Mouse (Mus musculus): Measurements from ENCODE around the gene Pnkd. TPM values are rescaled to one million over a fixed set of nuclear protein-coding genes. Genes with fewer than 3 reads are reported as not detected.

Pnkd gene
- polyA plus RNA-seq, 1 experiment from 2014 or later = 104 TPM

DNA sequence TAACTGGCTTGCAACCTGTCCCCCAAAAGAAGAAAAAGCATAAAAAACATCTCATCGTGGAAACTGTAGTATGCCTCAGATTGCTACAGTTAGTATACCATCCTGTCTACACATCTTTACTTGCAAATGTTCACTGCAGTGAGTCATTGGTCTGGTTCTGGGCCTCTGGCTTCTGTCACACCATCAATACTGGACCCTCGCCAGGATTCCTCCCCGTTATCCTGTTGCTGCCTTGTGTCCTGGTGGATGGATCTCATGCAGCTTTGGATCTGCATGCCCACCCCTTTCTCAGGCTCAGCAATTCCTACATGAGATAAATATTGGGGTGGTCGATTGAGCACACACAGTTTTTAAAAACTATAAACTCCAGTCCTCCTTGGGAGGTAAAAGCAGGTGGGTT, 13.1 kb upstream of the Pnkd start:
- Histone ChIP-seq H3K36me3 (ENCODE audit: control insufficient read depth, insufficient read depth, low read length) (peaks cover 3% of the 10 kb centered on the region), H3K4me3 (ENCODE audit: low read depth, low read length) (no peak overlapping the region), H3K27ac (ENCODE audit: low read depth, low read length) (no peak overlapping the region), H3K27me3 (ENCODE audit: control insufficient read depth, insufficient read depth, low read length) (no peaks in the 10 kb centered on the region), H3K4me1 (ENCODE audit: control insufficient read depth, insufficient read depth, low read length) (no peaks in the 10 kb centered on the region), H3K4me2 (ENCODE audit: low read depth) (no peak overlapping the region), H3K9ac (ENCODE audit: low read length) (no peak overlapping the region), H3K9me3 (ENCODE audit: control insufficient read depth, low read length) (no peaks in the 10 kb centered on the region)
- 81% methylated on average over 4 of the region's 4 CpGs for WGBS
- no peak for ATAC-seq (ENCODE audit: insufficient read depth, low FRiP score, low TSS enrichment)
- no peak for DNase-seq (ENCODE audit: low spot score)

- H3K27me3 ChIP-seq (ENCODE audit: control insufficient read depth, insufficient read depth, low read length) = no peaks in the 10 kb centered on the region
Measured at GRCm38 (mm10) chr1:74275015-74275414, 9.7 kb upstream of the Pnkd start.

GRCm38 (mm10) chr1:74277041-74277440, 7.7 kb upstream of the Pnkd start:
- 66% methylated on average over 6 of the region's 6 CpGs for WGBS
- Histone ChIP-seq H3K4me2 (ENCODE audit: low read depth) (no peak overlapping the region), H3K27ac (ENCODE audit: low read depth, low read length) (no peak overlapping the region)

More at GRCm38 (mm10) chr1:74275015-74275414, 9.7 kb upstream of the Pnkd start:
- ATAC-seq (ENCODE audit: insufficient read depth, low FRiP score, low TSS enrichment) = no peak
- WGBS = 44% methylated on average over 9 of the region's 9 CpGs
- H3K9me3 ChIP-seq (ENCODE audit: control insufficient read depth, low read length) = no peaks in the 10 kb centered on the region
- H3K4me3 ChIP-seq (ENCODE audit: low read depth, low read length) = no peak overlapping the region
- no peaks in the 10 kb centered on the region for H3K36me3 ChIP-seq (ENCODE audit: control insufficient read depth, insufficient read depth, low read length)
- no peak for DNase-seq (ENCODE audit: low spot score)
- no peak overlapping the region for H3K27ac ChIP-seq (ENCODE audit: low read depth, low read length)
- H3K4me1 ChIP-seq (ENCODE audit: control insufficient read depth, insufficient read depth, low read length) = no peaks in the 10 kb centered on the region
- no peak overlapping the region for H3K9ac ChIP-seq (ENCODE audit: low read length)
- no peak overlapping the region for H3K4me2 ChIP-seq (ENCODE audit: low read depth)

DNA sequence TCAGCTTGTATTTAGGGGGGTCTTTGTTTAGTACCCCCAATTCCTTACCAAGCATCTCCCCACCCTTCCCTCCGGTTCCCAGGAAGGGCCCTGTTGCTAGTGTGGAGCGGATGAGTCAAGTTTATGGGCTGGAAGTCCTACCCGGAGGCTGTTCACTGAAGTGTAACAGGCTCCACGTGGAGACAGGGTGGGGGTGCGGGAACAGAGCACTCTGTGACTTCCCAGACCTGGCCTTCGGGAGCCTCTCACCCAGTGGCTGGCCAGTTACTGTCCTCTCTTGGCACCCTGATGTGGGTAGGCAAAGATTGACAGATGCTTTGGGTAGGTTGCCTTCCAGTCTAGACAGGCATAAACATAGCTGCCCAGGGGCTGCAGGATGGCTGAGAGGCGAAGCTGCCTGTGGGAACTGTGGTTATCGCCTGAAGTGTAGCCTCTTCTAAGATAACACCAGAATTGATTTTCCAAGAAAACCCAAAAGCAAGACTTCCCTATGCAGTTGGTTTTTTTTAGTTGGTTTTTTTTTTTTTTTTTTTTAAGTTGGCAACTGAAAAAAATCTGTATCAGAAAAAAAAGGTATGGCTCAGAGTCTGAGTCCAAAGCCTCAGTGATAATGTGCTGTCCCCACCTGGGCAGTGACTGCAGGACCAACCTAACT, 6.7 kb upstream of the Pnkd start:
- no peak for ATAC-seq (ENCODE audit: insufficient read depth, low FRiP score, low TSS enrichment)
- 58% methylated on average over 8 of the region's 8 CpGs for WGBS
- peaks cover 6% of the 10 kb centered on the region for H3K36me3 ChIP-seq (ENCODE audit: control insufficient read depth, insufficient read depth, low read length)

More at GRCm38 (mm10) chr1:74277041-74277440, 7.7 kb upstream of the Pnkd start:
- Histone ChIP-seq H3K9me3 (ENCODE audit: control insufficient read depth, low read length) (no peaks in the 10 kb centered on the region), H3K36me3 (ENCODE audit: control insufficient read depth, insufficient read depth, low read length) (peaks cover 4% of the 10 kb centered on the region), H3K4me1 (ENCODE audit: control insufficient read depth, insufficient read depth, low read length) (no peaks in the 10 kb centered on the region), H3K27me3 (ENCODE audit: control insufficient read depth, insufficient read depth, low read length) (no peaks in the 10 kb centered on the region), H3K9ac (ENCODE audit: low read length) (no peak overlapping the region), H3K4me3 (ENCODE audit: low read depth, low read length) (no peak overlapping the region)
- ATAC-seq (ENCODE audit: insufficient read depth, low FRiP score, low TSS enrichment) = no peak
- DNase-seq (ENCODE audit: low spot score) = no peak

DNA sequence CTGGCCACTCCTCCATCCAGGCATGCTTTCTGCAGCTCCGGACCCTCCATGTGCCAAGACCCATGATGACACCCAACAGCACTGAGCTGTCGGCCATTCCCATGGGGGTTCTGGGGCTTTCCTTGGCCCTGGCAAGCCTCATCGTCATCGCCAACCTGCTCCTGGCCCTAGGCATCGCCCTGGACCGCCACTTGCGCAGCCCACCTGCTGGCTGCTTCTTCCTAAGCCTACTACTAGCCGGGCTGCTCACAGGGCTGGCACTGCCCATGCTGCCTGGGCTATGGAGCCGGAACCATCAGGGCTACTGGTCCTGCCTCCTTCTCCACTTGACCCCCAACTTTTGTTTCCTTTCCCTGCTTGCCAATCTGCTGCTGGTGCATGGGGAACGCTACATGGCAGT, 6.2 kb upstream of the Pnkd start, which contains the start of gene Gpbar1:
Gpbar1 (plus strand) TSS at position 13 of the 400 bp plus-strand sequence.
- H3K4me3 ChIP-seq (ENCODE audit: low read depth, low read length) = no peak within 1 kb of the TSS
- H3K27me3 ChIP-seq (ENCODE audit: control insufficient read depth, insufficient read depth, low read length) = no peaks in the 10 kb centered on the region
- ATAC-seq (ENCODE audit: insufficient read depth, low FRiP score, low TSS enrichment) (no peak), DNase-seq (ENCODE audit: low spot score) (no peak)
- 89% methylated on average over 10 of the region's 10 CpGs for WGBS
- no peak within 1 kb of the TSS for H3K27ac ChIP-seq (ENCODE audit: low read depth, low read length)
- H3K36me3 ChIP-seq (ENCODE audit: control insufficient read depth, insufficient read depth, low read length) = peaks cover 8% of the 10 kb centered on the region
- H3K4me2 ChIP-seq (ENCODE audit: low read depth) = no peak within 1 kb of the TSS
- no peaks in the 10 kb centered on the region for H3K9me3 ChIP-seq (ENCODE audit: control insufficient read depth, low read length)
- 0 out of 2 replicates have a peak, but pooled peaks cover under 1% of the 10 kb centered on the region for H3K4me1 ChIP-seq (ENCODE audit: control insufficient read depth, insufficient read depth, low read length)
- no peak within 1 kb of the TSS for H3K9ac ChIP-seq (ENCODE audit: low read length)

More for the DNA sequence above, 6.7 kb upstream of the Pnkd start:
- no peaks in the 10 kb centered on the region for H3K4me1 ChIP-seq (ENCODE audit: control insufficient read depth, insufficient read depth, low read length)
- DNase-seq (ENCODE audit: low spot score) = no peak
- no peak overlapping the region for H3K9ac ChIP-seq (ENCODE audit: low read length)
- H3K4me2 ChIP-seq (ENCODE audit: low read depth) = no peak overlapping the region
- H3K27me3 ChIP-seq (ENCODE audit: control insufficient read depth, insufficient read depth, low read length) = no peaks in the 10 kb centered on the region
- no peak overlapping the region for H3K4me3 ChIP-seq (ENCODE audit: low read depth, low read length)
- H3K27ac ChIP-seq (ENCODE audit: low read depth, low read length) = no peak overlapping the region
- no peaks in the 10 kb centered on the region for H3K9me3 ChIP-seq (ENCODE audit: control insufficient read depth, low read length)

DNA sequence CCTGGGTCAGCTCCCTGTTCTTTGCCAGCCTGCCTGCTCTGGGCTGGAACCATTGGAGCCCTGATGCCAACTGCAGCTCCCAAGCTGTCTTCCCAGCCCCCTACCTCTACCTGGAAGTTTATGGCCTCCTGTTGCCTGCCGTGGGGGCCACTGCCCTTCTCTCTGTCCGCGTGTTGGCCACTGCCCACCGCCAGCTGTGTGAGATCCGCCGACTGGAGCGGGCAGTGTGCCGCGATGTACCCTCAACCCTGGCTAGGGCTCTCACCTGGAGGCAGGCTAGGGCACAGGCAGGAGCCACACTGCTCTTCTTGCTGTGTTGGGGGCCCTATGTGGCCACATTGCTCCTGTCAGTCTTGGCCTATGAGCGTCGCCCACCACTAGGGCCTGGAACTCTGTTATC, 5.7 kb upstream of the Pnkd start:
- Histone ChIP-seq H3K36me3 (ENCODE audit: control insufficient read depth, insufficient read depth, low read length) (peaks cover 8% of the 10 kb centered on the region), H3K27ac (ENCODE audit: low read depth, low read length) (no peak overlapping the region), H3K4me2 (ENCODE audit: low read depth) (no peak overlapping the region), H3K9ac (ENCODE audit: low read length) (no peak overlapping the region), H3K4me3 (ENCODE audit: low read depth, low read length) (no peak overlapping the region), H3K27me3 (ENCODE audit: control insufficient read depth, insufficient read depth, low read length) (no peaks in the 10 kb centered on the region), H3K4me1 (ENCODE audit: control insufficient read depth, insufficient read depth, low read length) (peaks cover 4% of the 10 kb centered on the region; the same call in 1 of the 2 replicates), H3K9me3 (ENCODE audit: control insufficient read depth, low read length) (no peaks in the 10 kb centered on the region)
- ATAC-seq (ENCODE audit: insufficient read depth, low FRiP score, low TSS enrichment) (no peak), DNase-seq (ENCODE audit: low spot score) (no peak)
- 88% methylated on average over 11 of the region's 11 CpGs for WGBS

DNA sequence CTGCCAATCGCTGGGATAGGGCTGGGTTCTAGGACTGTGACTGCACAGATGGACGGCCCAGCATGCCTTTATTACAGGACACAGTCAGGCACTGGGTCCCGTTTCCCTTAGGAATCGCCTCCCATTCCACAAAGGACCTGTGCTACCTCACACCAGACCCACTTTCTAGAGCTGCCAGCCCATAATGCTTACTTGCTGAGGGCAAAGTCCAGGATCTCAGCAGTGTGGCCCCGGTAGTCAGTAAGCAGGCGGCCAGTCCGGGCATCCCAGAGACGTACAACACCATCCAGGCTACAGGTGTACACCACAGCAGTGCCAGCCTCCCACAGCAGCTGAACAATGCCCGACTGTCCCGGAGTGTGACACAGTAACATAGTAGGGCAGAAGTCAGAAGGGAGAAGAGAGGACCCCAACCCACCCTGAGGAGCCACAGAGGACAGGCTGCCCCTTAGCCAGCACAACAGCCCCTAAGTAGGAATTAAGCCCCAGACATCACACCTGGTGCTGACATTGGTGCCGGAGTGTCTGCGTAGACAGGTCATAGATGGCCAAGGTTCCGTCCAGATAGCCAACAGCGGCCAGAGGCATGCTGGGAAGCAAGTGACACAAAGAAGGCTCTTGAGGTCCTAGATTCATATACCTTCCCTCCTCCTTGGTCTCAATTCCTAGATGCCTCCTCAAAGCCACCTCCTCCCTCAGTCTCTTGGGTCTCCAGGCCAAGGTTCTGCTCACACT, 4.0 kb upstream of the Pnkd start:
- H3K27ac ChIP-seq (ENCODE audit: low read depth, low read length) = no peak overlapping the region

DNA sequence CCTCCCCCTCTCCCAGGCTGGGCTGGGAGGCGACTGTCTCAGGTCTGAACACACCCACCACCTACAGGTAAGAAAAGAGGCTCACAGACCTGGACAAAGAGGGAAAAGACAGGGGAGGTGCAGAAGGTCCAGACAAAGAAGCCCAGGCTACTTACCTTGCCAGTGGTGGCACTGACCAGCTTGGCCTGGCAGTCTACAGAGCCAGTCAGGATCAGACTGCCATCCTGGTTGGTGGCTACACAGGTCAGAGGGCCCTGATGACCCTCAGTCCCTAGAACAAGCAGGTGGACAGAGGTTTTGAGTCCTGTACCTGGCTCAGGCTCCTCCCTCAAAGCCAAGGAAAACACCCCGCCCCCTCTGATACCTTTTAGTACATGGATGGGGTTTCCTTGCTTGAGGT, 3.4 kb upstream of the Pnkd start:
- WGBS = 100% methylated on average over 2 of the region's 2 CpGs
- DNase-seq (ENCODE audit: low spot score) (no peak), ATAC-seq (ENCODE audit: insufficient read depth, low FRiP score, low TSS enrichment) (no peak)
- Histone ChIP-seq H3K27ac (ENCODE audit: low read depth, low read length) (no peak overlapping the region), H3K4me1 (ENCODE audit: control insufficient read depth, insufficient read depth, low read length) (peaks cover 9% of the 10 kb centered on the region; the same call in 1 of the 2 replicates), H3K4me3 (ENCODE audit: low read depth, low read length) (no peak overlapping the region), H3K4me2 (ENCODE audit: low read depth) (no peak overlapping the region), H3K9me3 (ENCODE audit: control insufficient read depth, low read length) (no peaks in the 10 kb centered on the region), H3K9ac (ENCODE audit: low read length) (no peak overlapping the region), H3K36me3 (ENCODE audit: control insufficient read depth, insufficient read depth, low read length) (peaks cover 8% of the 10 kb centered on the region), H3K27me3 (ENCODE audit: control insufficient read depth, insufficient read depth, low read length) (no peaks in the 10 kb centered on the region)

More for the DNA sequence above, 4.0 kb upstream of the Pnkd start:
- Histone ChIP-seq H3K36me3 (ENCODE audit: control insufficient read depth, insufficient read depth, low read length) (peaks cover 8% of the 10 kb centered on the region), H3K4me3 (ENCODE audit: low read depth, low read length) (no peak overlapping the region), H3K9me3 (ENCODE audit: control insufficient read depth, low read length) (no peaks in the 10 kb centered on the region), H3K4me1 (ENCODE audit: control insufficient read depth, insufficient read depth, low read length) (peaks cover 8% of the 10 kb centered on the region; the same call in 1 of the 2 replicates), H3K27me3 (ENCODE audit: control insufficient read depth, insufficient read depth, low read length) (no peaks in the 10 kb centered on the region), H3K4me2 (ENCODE audit: low read depth) (no peak overlapping the region), H3K9ac (ENCODE audit: low read length) (no peak overlapping the region)
- ATAC-seq (ENCODE audit: insufficient read depth, low FRiP score, low TSS enrichment) (no peak), DNase-seq (ENCODE audit: low spot score) (no peak)
- 94% methylated on average over 14 of the region's 14 CpGs for WGBS

Data from neural tube, embryonic 11.5 days (tissue).